Mouse (Mus musculus): ENCODE results near the gene Sipa1l2.

The Sipa1l2 gene

DNA sequence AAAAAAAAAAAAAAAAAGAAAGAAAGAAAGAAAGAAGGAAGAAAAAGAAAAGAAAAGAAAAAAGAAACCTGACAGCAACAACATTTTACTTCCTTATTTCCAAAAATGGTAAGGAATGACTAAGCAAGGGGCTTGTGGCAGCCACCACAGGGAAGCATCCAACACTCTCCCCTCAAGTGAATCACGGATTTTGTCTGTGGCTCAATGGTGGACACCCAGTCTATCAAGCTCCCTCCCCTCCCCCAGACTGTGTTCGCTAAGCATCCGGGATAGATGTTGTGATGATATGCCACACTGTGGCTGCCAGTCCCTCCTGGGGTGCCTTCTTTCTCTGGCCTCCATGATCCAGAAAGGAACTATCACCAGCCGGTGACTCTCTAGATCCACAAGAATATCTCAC, 6.5 kb upstream of the Sipa1l2 start:
- DNase-seq = no peak

DNA sequence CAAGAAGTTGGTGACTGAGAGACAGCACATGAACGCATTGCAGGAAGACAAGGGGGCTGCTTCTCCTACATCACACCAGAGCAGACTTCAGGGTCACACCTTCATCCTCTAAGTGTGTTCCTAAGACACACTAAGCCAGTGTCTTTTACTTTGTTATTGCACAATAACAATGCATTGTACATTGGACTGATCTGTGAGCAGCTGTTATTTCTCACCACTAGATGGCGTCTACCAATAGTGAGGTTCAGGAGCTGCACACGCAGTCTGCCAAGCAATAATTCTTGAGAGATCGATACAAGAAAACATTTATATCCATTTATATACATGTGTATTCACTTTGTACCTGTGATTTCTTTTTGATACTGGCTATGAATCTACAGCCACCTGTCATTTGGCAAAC, 4.7 kb upstream of the Sipa1l2 start:
- peak; percentile 25 for DNase-seq

DNA sequence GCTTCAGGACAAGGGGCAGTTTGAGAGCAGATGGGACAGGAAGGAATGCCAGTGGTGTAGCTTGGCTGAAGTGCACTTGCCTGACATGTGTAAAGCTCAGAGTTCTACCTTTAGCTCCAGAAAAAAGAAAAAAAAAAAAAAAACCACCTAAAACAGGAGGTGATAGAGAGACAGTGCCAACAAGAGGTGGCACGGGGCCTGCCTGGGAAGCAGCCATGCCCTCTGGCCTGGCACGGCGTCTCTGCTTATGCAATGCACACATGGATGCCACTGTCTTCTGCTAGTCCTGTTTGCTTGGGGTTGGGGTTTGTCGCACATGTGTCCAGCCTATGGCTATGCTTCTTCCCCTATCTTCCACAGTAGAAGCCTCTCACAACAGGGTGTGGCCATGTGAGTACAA, 2.6 kb upstream of the Sipa1l2 start:
- DNase-seq = no peak

DNA sequence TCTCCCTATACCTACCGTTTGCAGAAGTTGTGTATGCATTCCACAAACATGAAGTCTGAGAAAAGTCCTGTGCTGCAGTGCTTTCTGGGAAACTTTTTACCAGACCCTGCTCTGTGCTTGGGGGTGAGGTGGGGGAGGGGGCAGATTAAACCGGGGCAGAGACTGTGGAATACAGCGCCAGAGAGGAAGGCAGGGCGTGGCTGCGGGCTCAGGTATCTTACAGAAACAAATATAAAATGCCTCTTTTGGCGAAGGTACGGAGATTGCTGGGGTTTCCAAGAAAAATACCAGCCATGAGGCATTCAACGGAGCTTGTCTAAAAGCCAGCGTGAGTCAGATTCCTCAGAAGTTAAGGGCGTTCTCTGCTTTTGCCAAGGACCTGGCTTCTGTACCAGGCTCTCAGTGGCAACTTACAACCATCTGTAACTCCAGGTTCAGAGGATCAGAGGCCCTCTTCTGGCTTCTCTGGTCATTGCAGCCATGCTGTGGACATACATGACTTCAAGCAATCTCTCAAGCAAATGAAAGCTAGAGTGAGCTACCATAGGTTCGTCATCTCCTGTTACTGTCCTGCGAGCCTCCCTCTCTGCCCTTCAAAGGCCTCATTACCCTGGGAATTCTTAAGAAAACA, 1.3 kb upstream of the Sipa1l2 start:
- DNase-seq = peak; percentile 33

DNA sequence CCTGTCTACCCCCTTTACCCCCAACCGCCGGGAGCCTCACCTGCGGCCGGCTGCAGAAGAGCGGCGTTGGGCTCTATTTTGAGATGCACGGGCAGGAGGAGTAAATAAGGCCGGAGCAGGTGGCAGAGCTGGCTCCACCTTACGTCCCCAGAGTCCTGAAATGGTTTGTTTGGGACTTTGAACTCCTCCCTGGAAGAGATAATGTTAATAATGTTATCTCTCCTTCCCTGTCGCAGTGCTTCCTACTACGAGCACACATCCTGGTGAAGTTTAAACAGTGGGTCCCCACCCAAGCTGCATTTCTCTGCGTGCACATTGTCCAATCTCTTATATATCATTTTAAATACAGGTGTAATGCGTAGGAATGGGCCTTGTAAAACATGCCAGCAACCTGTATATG, 781 bp upstream of the Sipa1l2 start:
- no peak for DNase-seq

DNA sequence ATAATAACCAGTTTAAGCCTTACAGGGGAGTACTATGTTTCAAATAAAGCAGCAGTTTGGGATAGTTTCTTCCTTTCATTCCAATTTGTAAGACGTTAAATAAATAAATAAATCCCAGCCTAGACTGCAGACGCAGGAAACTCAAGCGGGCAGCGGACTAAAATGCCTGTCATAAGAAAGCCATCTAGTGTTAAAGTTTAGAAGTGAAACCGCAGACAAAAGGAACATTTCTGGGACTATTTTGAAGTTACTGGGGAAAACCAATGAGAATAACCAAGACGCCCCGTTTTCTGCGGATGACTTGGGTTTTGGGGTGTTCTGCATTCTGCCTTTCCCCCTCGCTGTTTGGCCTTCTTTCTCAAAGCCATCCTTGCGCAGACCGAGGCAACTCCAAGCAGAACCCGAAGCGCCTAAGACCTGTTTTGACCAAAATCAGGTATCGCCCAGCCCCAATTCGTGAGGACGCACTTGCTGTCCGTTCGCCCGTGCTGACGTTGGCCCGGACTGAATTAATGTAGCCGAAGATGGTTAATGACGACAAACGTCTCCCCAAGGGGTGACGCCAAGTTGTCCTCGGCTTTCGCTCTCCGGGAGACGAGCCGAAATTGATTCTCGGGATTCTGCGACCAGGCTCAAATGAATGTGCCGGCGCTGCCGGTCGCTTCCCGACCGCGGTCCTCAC, 616 bp downstream of the Sipa1l2 start:
- peak; percentile 62 for DNase-seq

DNA sequence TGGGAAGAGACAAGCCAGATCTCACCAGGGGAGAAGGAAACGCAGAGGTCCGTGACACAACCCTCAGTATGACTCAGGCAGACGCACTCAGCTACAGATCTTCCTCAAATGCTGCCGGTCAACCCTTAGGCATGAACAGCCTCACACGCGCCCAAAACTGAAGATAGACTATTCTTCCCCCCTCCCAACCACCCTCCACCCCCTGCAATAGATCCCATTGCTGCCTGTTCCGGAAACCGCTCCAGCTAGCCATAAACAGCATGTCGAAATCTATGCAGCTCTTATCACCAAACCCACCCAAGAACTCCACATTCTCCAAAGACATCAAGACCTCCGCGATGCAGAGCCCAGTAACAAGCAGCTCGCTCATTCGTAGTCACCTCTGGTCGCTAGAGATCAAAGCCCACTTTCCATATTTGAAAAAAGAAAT, 1.2 kb downstream of the Sipa1l2 start:
- peak; percentile 34 for DNase-seq

DNA sequence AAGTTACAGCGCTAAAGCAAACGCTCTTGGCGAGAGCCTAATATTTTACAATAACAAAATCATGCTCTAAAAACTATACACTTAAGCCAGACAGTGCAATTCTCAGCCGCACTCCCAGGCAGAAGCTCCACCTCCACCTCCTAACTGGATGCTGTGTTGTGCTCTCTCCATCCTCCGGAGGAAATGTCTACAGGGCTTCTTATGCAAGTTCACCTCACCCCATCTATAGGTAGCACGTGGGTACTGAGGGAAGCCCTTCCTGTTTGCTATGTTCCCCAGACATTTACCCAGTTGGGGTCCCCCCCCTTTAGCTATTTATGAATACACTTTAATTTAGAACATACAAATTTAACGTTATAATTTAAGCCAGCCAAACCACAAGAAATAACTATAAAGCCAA, 2.0 kb downstream of the Sipa1l2 start:
- peak; percentile 35 for DNase-seq

DNA sequence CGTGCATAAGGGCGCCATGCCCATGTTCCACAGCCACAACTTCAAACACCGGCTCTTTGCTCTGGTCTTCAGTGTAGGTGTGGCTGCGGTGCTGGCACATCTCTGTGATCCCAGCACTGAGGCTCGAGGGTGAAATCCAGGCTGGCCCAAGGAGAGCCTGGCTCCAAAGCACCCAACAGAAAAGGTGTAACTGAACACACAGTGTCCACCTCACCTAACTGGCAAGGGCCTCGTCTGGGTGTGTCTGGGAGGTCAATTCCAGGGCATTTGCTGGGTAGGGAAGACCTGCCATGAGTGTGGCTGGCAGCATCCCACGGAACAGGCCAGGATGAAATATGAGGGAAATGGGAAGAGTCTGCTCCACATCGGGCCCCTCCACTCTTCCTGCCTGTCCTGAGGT, 6.7 kb downstream of the Sipa1l2 start:
- DNase-seq = no peak

DNA sequence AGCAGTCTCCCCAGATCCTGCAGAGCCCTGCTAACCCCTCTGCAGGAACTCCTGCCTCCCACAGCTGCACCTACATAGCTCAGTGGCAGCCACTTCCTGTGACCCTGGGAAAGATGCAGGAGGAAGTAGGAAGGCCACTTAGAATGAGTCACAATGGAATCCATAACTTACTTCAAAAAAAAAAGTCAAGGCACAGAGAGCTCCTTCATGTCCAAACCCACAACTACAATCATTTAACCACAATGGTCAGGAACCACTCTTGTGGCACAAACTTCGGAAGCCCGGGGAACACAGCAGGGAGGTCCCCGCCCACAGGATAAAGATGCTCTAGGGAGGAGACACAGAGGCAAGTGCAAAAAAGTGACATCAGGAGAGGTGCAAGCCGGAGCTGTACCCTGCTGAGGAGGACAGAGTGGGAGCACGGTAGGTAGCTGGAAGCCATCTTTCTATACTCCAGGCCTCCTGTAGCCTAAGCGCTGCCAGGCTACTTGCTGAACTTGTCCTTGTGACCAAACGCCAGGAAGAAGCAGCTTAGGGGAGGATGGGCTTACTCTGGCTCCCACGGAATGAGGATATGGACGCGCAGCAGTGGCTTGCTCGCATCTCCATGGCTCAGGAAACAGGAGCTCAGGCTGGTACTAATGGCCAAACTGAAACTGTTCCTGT, 8.7 kb downstream of the Sipa1l2 start:
- no peak for DNase-seq

DNA sequence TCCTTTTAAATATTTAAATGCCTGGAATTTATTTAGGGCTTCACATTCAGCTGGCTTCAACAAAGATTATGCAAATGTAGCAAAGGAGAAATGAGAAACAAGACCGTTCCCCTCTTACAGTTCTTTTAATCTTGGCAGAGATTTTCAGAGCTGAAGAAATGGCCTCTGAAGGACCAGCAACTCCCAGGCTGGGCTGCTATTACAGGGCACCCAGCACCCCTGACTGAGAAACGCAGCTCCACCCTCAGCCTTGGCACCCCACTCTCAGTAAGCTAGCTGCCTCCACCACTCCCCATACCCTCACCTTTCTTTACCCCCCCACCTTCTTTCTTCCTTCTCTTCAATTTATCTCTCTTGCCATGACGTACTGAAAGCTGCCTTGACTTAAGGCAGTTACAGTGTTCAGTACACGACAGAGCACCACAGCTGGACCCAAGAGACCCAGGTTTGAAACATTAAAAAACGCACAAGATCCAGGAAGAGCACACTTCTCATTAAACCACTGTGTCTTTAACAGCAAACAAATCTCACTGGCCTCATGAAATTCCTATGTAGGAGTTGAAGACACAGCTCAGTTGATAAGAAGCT, 10.4 kb downstream of the Sipa1l2 start:
- no peak for DNase-seq

DNA sequence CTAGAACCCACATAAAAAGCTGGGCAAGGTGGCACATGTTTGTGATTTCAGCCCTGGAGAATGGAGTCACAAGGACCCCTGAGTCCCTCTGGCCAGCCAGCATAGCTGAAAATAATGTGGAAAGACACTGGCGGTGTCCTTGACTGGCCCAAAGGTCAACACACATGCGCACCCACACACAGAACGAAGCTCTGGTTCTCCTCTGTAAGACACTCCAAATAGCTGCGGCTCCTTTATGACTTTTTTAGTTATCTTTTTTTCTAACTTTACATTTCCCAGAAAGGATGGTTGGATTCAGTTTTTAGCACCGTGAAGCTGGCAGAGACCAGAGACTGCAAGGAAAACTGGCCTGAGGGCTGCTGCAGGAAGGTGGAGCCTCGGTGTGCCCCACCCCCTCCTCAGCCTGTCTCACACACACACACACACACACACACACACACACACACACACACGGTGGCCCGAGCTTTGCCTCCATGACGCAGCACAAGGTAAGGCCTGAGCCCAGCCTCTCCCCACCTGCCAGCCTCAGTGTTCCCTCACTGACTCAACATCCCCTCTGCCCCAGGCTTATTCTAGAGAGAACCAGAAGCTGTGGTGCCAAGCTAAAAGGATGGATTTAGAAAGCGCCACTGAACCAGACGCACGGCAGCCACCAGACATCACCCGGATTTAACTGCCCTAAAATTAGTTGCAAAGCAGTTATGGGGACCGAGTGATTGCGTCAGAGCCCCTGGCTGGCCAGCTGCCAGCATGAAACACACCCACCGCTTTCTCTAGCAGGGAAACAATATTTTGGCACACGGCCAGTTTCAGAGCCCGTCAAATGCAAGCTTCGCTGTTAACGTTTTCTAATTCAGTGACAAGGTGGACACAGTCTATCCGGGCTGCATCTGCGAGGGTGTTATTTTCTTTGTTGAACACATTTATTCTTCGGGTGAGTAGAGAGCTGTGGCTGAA, 11.2 kb downstream of the Sipa1l2 start:
- peak; percentile 89 for DNase-seq

DNA sequence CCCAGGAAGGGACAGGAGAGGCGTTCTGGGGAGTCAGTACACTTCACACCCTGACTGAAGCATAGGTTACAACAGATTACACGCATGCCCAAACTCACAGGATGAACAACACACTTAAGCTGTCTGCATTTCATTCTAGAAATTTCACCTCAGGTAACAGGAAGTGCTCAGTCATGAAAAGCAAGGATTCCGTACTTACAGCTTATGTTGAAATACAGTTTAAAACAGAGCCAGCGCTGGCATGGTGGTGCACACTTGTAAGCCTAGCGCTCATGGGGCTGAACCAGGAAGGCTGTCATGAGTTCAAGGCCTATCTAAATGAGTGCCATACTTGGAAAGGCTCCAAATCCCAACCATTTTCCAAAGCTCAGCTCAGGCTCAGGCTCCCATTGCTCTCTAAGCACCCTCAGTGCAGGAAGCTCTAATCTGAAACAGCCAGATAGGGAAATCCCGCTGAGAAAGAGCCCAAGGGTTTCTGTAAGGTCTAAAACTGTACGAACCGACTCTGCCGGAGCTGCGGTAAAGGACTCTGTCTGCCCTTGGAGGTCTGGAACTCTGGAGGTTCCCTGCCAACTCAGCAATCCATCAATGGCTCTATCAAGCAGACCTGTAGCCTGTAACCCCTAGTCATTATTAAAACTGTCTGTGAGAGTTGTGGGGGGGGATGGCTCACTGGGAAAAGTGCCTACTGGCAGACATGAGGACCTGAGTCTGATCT, 12.1 kb downstream of the Sipa1l2 start:
- no peak for DNase-seq

DNA sequence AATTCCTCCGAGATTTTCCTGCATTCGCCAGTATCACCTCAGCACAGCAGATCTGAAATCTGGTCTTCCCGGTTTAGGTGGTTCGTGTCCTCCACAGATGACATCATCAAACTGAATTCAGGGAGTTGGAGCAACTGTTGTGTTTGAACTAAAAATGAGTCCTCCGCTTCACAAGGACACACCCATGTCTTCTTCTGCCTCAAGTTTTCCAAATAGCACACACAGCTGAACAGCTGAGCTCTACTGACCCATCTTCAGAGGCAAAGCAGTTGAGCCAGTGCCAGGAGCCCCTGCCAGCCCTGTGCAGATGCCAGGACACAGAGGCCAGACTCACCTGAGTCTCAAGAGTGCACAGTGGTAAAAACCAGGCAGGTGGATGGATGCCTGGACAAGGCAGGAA, 12.9 kb downstream of the Sipa1l2 start:
- DNase-seq = no peak

DNA sequence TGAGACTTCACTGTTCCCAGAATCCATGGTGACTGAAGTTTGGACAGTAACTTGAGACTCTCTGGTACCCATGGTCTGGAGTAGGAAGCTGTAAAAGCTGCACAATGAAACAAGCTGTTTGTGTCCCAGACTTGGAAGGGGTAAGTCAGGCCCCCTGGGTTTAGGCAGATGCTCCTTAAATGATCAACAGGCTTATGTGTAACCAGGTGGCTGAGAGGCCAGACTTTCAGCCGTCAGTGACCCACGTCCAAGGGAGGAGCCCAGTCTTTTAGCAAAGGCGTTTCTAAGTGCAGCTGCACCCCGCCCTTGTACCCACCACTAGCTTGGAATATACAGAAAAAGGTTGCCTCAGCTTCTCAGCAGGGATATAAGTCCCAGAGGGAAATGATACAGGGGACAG, 19.0 kb downstream of the Sipa1l2 start:
- DNase-seq = no peak

DNA sequence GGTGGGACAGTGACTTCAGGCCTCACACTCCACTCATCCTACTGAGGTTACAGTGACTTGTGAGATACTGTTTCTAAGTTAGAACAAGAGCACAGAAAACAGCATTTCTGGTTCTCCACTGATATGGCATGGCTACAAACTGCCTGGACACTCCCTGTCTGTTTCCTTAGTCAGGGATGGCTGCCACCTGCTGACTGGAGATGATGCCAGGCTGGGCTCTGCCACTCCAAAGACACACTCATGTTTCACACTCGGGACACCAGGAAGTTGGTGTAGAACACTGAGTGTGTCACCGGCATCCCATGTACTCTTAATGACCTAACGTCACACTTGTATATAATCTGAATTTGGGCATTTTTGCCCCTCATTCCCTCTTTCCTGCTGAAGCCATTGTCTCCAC, 22.3 kb downstream of the Sipa1l2 start:
- no peak for DNase-seq

DNA sequence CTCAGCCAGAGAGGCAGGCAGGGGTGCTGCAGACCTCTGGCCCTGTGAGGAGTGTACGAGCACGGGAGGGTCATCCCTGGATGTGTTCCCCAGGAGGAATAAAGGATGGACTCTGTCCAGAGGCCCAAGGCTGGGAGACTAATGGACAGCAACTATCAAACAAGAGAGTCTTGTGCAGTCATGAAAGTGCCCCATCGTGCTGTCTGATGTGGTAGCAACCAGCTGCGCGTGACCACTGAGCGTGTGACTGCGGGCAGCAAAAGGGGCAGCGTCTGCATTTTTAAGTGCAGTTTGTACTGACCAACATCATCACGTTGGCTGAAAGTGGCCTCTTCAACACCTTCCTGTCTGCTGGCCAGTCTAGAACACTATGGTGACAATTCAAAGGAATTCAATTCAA, 23.7 kb downstream of the Sipa1l2 start:
- no peak for DNase-seq

DNA sequence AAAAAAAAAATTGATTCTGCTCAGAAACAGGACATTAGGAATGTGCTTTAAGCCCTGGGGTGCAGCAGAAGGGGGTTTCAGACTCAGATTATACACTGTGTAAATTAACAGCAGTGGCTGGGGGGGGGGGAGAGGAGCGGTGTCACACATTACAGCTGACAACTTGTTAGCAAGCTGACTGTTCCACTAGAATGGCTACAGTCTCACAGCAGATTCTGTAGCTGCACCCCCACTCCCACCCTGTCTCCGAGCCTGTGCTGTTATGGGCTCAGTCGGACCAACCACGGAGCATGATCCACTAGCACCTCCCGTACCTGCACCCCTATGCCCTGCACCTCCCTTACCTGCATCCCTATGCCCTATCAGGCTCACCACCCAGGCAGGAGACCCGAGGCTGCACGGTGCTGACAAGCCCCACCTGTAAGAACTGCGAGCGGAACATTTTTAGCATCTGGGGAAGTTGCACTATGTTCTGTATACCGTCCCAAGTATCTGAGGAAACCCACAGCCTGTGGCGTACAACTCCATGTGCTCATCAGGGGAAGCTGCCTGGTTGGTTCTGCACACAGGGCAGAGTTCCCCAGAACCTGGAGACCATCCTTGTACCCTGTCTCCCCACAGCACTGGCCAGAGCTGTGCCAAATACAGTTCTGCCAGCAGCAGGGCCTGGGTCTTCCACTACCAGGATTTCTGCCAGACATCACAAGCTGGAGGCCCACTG, 26.6 kb downstream of the Sipa1l2 start:
- no peak for DNase-seq

DNA sequence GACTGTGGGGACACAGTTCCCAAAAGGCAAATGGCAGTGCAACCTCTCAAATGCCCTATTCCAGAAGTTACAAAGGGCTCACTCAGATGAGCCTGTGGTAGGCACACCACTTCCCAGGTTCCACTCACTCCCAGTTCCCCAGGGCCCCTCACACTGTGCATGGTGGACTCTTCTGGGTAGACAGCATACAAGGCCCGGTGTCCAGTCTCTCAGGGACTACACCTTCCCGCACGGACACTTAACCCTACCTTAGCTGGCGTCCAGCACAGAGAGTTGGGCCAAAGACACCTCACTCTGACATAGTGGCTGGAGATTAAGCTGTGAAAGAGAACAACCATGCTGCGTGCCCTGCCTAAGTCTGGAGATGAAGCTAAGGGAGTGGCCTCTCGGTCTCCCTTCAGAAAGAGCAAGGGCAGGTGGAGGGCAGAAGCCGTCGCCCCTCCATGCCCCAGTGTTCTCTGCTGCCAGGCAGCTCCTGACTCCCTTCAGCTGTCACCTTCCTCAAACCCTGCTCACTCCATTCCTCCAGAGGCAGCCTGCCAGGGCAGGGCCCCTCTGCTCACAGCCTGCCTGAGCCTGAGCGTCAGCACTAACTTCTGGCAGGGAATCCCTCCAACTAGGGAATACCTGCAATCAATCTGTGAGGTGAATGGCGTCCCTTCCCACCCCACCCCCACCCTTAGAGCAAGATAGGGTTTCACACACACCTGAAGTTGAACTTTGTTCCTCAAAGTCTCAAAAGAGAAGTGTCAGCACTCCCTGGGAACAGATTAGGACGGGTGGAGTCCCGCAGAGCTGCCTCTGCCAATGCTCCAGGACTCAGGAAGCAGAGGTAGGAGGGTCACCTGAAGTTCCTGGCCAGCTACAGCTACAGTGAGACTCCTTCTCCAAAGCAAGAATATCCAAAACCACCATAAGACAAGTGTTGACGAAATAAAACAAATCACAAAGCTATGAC, 30.3 kb downstream of the Sipa1l2 start:
- DNase-seq = no peak

DNA sequence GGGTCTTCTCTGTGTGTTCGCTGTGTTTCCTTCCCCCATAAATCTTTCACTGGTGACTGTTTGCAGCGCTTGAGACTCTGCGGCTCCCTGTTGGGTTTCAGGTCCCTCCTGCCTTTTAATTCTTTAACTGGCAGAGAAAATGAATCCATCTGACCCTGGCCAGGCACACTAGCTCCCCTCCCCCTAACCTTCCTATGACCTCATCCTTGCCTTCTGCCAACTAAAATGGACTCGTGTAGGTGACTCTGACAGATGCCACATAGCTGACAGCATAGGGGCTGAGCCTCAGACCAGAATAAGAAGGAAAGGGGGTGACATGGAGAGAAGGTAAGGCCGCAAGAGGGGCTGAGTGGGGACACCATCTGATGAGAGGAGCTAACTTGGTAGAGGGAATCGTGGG, 31.3 kb downstream of the Sipa1l2 start:
- no peak for DNase-seq

All from right cerebral cortex, adult 18-20 months (tissue).